Mouse (Mus musculus): Measurements from ENCODE around the gene Rp9. TPM values are rescaled to one million over a fixed set of nuclear protein-coding genes. Genes with fewer than 3 reads are reported as not detected.

Gene Rp9
- polyA plus RNA-seq, 2 experiments, result 32.5 to 34.1 TPM

DNA sequence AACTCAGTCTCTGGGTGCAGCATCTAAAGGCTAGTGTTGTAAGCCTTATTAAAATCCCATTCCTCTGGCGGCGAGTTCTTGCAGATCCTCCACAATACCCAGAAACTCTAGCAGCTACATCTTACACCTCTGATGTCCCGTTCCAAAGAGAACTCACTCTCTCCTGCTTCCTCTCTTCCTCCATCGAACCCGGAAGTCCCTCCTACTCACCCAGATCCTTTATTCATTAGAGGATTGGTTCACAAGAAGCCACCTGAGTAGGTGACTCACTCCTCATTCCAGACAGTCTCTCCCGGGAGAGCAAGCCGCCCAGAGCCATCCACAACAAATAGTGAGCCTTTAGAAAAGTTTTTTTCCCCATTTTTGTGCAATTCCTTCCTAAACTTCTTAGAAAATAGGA, 16.7 kb upstream of the Rp9 start:
- Histone ChIP-seq H3K27ac (no peak overlapping the region), H3K9me3 (ENCODE audit: control insufficient read depth, low read length) (no peaks in the 10 kb centered on the region), H3K4me1 (replicated peaks; ENCODE audit: control insufficient read depth in 2 of 2, insufficient read depth in 2 of 2, low read length in 1 of 2) (no peaks in the 10 kb centered on the region; a peak in 1 of 4 replicates), H3K9ac (replicated peaks) (no peak overlapping the region), H3K4me2 (ENCODE audit: low read depth) (no peak overlapping the region), H3K27me3 (ENCODE audit: control insufficient read depth, insufficient read depth, low read length) (no peaks in the 10 kb centered on the region), H3K36me3 (replicated peaks; ENCODE audit: control insufficient read depth, insufficient read depth, low read depth) (no peaks in the 10 kb centered on the region), H3K4me3 (ENCODE audit: insufficient read depth in 1 of 2, low read depth in 2 of 2, low read length in 2 of 2) (no peak overlapping the region)
- TF ChIP-seq EP300 (IDR thresholded peaks at IDR 0.05; ENCODE audit: low read depth) (no peak), CTCF (IDR thresholded peaks at IDR 0.05; ENCODE audit: low read depth) (no peak)
- WGBS (ENCODE audit: insufficient replicate concordance), result 70% methylated on average over 7 of the region's 7 CpGs
- no peak for DNase-seq (ENCODE audit: low read depth in 3 of 3, low spot score in 3 of 3)
- ATAC-seq (ENCODE audit: insufficient read depth), result no peak

GRCm38 (mm10) chr9:22484562-22485308, 15.2 kb upstream of the Rp9 start:
- Histone ChIP-seq H3K27me3 (ENCODE audit: control insufficient read depth, insufficient read depth, low read length) (no peaks in the 10 kb centered on the region), H3K4me1 (replicated peaks; ENCODE audit: control insufficient read depth in 2 of 2, insufficient read depth in 2 of 2, low read length in 1 of 2) (no peaks in the 10 kb centered on the region; a peak in 1 of 4 replicates), H3K9ac (replicated peaks) (no peak overlapping the region), H3K27ac (no peak overlapping the region), H3K4me2 (ENCODE audit: low read depth) (no peak overlapping the region), H3K4me3 (ENCODE audit: insufficient read depth in 1 of 2, low read depth in 2 of 2, low read length in 2 of 2) (no peak overlapping the region), H3K36me3 (replicated peaks; ENCODE audit: control insufficient read depth, insufficient read depth, low read depth) (no peaks in the 10 kb centered on the region), H3K9me3 (ENCODE audit: control insufficient read depth, low read length) (no peaks in the 10 kb centered on the region)
- WGBS (ENCODE audit: insufficient replicate concordance), result 56% methylated on average over 12 of the region's 12 CpGs
- DNase-seq (ENCODE audit: low read depth in 3 of 3, low spot score in 3 of 3) (no peak), ATAC-seq (ENCODE audit: insufficient read depth) (no peak)
- TF ChIP-seq EP300 (IDR thresholded peaks at IDR 0.05; ENCODE audit: low read depth), result no peak
- no peak for TF ChIP-seq CTCF (IDR thresholded peaks at IDR 0.05; ENCODE audit: low read depth)

DNA sequence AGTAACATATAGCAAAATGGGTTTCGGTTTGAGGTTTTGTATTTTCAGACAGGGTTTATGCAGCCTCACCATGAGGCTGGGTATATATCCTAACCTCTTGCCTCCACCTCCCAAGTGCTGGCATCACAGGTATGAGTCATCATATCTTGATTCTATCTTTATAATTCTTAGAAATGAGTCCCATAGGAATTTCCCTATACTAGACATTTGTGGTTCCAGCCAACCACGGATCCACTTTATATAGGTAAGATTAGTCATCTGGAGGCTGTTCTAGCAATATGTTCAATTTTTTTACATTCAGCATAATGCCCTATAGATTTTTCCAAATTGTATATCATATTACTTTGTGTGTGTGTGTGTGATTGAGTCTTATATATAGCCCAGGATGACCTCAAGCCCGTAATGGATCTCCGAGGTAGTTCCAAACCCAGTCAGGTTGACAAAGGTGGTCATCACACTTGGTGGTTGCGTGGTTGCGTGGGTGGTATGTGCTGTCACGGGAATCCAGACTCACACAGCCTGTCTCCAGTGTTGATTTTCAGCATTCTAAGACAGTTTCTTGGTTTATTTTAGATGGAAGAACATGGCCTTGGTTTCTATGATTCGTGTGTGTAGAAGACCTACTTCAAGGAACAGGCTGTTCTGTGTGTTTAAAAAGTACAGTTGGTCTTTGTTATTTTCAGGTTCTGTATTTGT, 14.5 kb upstream of the Rp9 start:
- Histone ChIP-seq H3K4me2 (ENCODE audit: low read depth) (no peak overlapping the region), H3K4me1 (replicated peaks; ENCODE audit: control insufficient read depth in 2 of 2, insufficient read depth in 2 of 2, low read length in 1 of 2) (no peaks in the 10 kb centered on the region; a peak in 1 of 4 replicates), H3K27ac (no peak overlapping the region), H3K9ac (replicated peaks) (no peak overlapping the region), H3K4me3 (ENCODE audit: insufficient read depth in 1 of 2, low read depth in 2 of 2, low read length in 2 of 2) (no peak overlapping the region), H3K36me3 (replicated peaks; ENCODE audit: control insufficient read depth, insufficient read depth, low read depth) (no peaks in the 10 kb centered on the region), H3K9me3 (ENCODE audit: control insufficient read depth, low read length) (no peaks in the 10 kb centered on the region), H3K27me3 (ENCODE audit: control insufficient read depth, insufficient read depth, low read length) (no peaks in the 10 kb centered on the region)
- DNase-seq (ENCODE audit: low read depth in 3 of 3, low spot score in 3 of 3) (no peak), ATAC-seq (ENCODE audit: insufficient read depth) (no peak)
- TF ChIP-seq EP300 (IDR thresholded peaks at IDR 0.05; ENCODE audit: low read depth), result no peak
- TF ChIP-seq CTCF (IDR thresholded peaks at IDR 0.05; ENCODE audit: low read depth), result no peak
- 76% methylated on average over 8 of the region's 8 CpGs for WGBS (ENCODE audit: insufficient replicate concordance)

DNA sequence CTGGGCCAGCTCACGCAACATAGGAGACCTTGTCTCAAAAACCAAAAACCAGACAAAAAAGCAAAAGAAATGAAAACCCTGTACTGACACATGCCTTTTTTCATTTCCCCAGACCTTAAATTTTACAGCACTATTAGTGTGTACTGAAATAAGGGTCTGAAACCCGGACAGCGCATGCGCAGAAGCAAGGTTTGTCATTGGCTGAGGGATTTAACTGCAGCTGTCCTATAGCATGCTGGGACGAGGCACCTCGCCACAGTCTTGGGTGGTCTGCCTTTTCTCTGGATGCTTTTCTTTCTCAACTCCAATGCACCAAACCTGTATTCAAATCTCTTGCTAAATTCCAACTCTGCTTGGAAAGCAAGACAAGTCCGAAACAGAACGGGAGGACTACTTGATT, 9.4 kb upstream of the Rp9 start:
- TF ChIP-seq CTCF (IDR thresholded peaks at IDR 0.05; ENCODE audit: low read depth) (no peak), EP300 (IDR thresholded peaks at IDR 0.05; ENCODE audit: low read depth) (no peak)
- no peak overlapping the region for H3K4me3 ChIP-seq (ENCODE audit: insufficient read depth in 1 of 2, low read depth in 2 of 2, low read length in 2 of 2)
- no peak overlapping the region for H3K4me2 ChIP-seq (ENCODE audit: low read depth)
- DNase-seq (ENCODE audit: low read depth in 3 of 3, low spot score in 3 of 3), result no peak
- no peak for ATAC-seq (ENCODE audit: insufficient read depth)
- WGBS (ENCODE audit: insufficient replicate concordance), result 82% methylated on average over 8 of the region's 8 CpGs
- no peak overlapping the region for H3K27ac ChIP-seq
- H3K27me3 ChIP-seq (ENCODE audit: control insufficient read depth, insufficient read depth, low read length), result no peaks in the 10 kb centered on the region
- H3K9me3 ChIP-seq (ENCODE audit: control insufficient read depth, low read length), result no peaks in the 10 kb centered on the region
- no peaks in the 10 kb centered on the region for H3K36me3 ChIP-seq (replicated peaks; ENCODE audit: control insufficient read depth, insufficient read depth, low read depth)
- no peak overlapping the region for H3K9ac ChIP-seq (replicated peaks)
- peaks cover 2 to 7% of the 10 kb centered on the region in 2 experiments; a peak in 2 of 4 replicates for H3K4me1 ChIP-seq (replicated peaks; ENCODE audit: control insufficient read depth in 2 of 2, insufficient read depth in 2 of 2, low read length in 1 of 2)

GRCm38 (mm10) chr9:22476265-22476664, 6.7 kb upstream of the Rp9 start:
- ATAC-seq (ENCODE audit: insufficient read depth) (no peak), DNase-seq (ENCODE audit: low read depth in 3 of 3, low spot score in 3 of 3) (no peak)
- H3K4me1 ChIP-seq (replicated peaks; ENCODE audit: control insufficient read depth in 2 of 2, insufficient read depth in 2 of 2, low read length in 1 of 2), result peaks cover 2 to 7% of the 10 kb centered on the region in 2 experiments; a peak in 2 of 4 replicates
- peak overlapping the region; percentile 73 for H3K9ac ChIP-seq (replicated peaks)
- TF ChIP-seq CTCF (IDR thresholded peaks at IDR 0.05; ENCODE audit: low read depth), result no peak
- TF ChIP-seq EP300 (IDR thresholded peaks at IDR 0.05; ENCODE audit: low read depth), result no peak
- 6% methylated on average over 10 of the region's 10 CpGs for whole genome bisulfite sequencing (ENCODE audit: insufficient replicate concordance)
- no peak overlapping the region for H3K27ac ChIP-seq
- H3K27me3 ChIP-seq (ENCODE audit: control insufficient read depth, insufficient read depth, low read length), result no peaks in the 10 kb centered on the region
- H3K36me3 ChIP-seq (replicated peaks; ENCODE audit: control insufficient read depth, insufficient read depth, low read depth), result no peaks in the 10 kb centered on the region
- H3K4me3 ChIP-seq (ENCODE audit: insufficient read depth in 1 of 2, low read depth in 2 of 2, low read length in 2 of 2), result peak overlapping the region; percentile 62 to 80
- H3K4me2 ChIP-seq (ENCODE audit: low read depth), result peak overlapping the region; percentile 95
- no peaks in the 10 kb centered on the region for H3K9me3 ChIP-seq (ENCODE audit: control insufficient read depth, low read length)
